Mouse (Mus musculus): ENCODE data around the gene Hnrnpr. TPM values are rescaled to one million over a fixed set of nuclear protein-coding genes. Genes with fewer than 3 reads are reported as not detected.

The Hnrnpr gene
- polyA plus RNA-seq, 1 experiment = 30.3 TPM

DNA sequence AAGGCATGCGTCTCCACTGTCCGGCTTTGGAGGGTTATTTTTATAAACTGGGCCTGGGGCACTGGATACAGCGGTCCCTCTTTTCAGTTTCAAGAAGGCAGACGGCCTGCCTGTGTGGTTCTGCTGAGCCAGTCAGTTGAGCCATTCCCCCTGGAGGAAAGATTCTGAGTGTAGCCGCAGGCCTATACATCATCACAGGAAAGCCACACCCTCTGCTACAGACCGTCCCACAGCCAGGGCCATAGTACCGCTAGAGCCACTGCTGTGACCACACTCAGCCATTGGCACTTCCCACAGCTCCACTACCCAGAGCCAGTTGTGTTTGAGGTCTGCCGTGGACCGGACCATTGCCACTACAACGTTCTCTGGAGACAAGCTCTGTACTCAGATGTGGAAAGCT, 91.1 kb downstream of the Hnrnpr start:
- no peak overlapping the region for H3K4me3 ChIP-seq (ENCODE audit: control insufficient read depth, low read depth, low read length)

DNA sequence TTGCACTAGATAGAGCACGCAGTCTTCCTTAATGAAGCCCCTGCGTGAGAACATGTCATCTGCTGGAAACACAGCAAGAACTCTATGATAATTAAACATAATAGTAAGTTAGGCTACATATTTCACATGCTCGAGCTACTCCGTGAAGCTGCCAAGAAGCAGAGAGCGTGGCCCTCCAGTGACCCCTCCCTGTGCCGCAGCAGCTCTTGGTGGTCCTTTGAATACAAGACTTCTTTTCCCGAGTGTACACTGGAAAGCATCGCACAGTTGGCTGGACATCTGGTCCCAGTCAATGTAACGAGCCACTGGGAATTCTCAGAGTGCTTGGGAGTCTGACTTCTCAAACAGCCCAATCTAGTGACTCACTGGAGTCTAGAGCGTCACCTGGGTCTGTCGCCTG, 97.1 kb downstream of the Hnrnpr start:
- H3K27me3 ChIP-seq (ENCODE audit: control insufficient read depth, insufficient read depth, low read length) = no peaks in the 10 kb centered on the region
- H3K36me3 ChIP-seq (ENCODE audit: control insufficient read depth, insufficient read depth, low read length) = no peaks in the 10 kb centered on the region
- H3K4me1 ChIP-seq (ENCODE audit: control insufficient read depth, insufficient read depth, low read length) = no peaks in the 10 kb centered on the region
- TF ChIP-seq CTCF (IDR thresholded peaks at IDR 0.05; ENCODE audit: control insufficient read depth, insufficient read depth, insufficient replicate concordance, low read depth, low read length) = no peak
- TF ChIP-seq POLR2A (IDR thresholded peaks at IDR 0.05; ENCODE audit: control insufficient read depth, low read depth, low read length) = no peak
- no peak overlapping the region for H3K4me3 ChIP-seq (ENCODE audit: control insufficient read depth, low read depth, low read length)
- H3K27ac ChIP-seq (ENCODE audit: control insufficient read depth, insufficient read depth, low read depth, low read length) = no peak overlapping the region

More for the DNA sequence above, 91.1 kb downstream of the Hnrnpr start:
- Histone ChIP-seq H3K27me3 (ENCODE audit: control insufficient read depth, insufficient read depth, low read length) (no peaks in the 10 kb centered on the region), H3K4me1 (ENCODE audit: control insufficient read depth, insufficient read depth, low read length) (no peaks in the 10 kb centered on the region), H3K36me3 (ENCODE audit: control insufficient read depth, insufficient read depth, low read length) (no peaks in the 10 kb centered on the region), H3K27ac (ENCODE audit: control insufficient read depth, insufficient read depth, low read depth, low read length) (no peak overlapping the region)
- no peak for TF ChIP-seq CTCF (IDR thresholded peaks at IDR 0.05; ENCODE audit: control insufficient read depth, insufficient read depth, insufficient replicate concordance, low read depth, low read length)
- no peak for TF ChIP-seq POLR2A (IDR thresholded peaks at IDR 0.05; ENCODE audit: control insufficient read depth, low read depth, low read length)

Other genes with a start within 250 kb of the Hnrnpr start
- 8.0 and 16.8 TPM in 2 replicates for gene Id3, start 167.4 kb upstream of the Hnrnpr start, polyA plus RNA-seq (2012; rRNA removed)
- gene E2f2, start 138.5 kb upstream of the Hnrnpr start, polyA plus RNA-seq (2012; rRNA removed) = 0.58 and 1.0 TPM in 2 replicates
- gene Asap3, start 104.6 kb upstream of the Hnrnpr start, polyA plus RNA-seq (2012; rRNA removed) = 4.1 and 6.7 TPM in 2 replicates
- gene Tcea3, start 63.2 kb upstream of the Hnrnpr start, polyA plus RNA-seq (2012; rRNA removed) = 0.49 and 0.54 TPM in 2 replicates
- 4.8 and 5.4 TPM in 2 replicates for gene Zfp46, start 26.3 kb upstream of the Hnrnpr start, polyA plus RNA-seq (2012; rRNA removed)
- gene Htr1d, start 112.6 kb downstream of the Hnrnpr start, polyA plus RNA-seq (2012; rRNA removed) = 0.15 and 0.30 TPM in 2 replicates
- gene 6030445D17Rik, start 151.3 kb downstream of the Hnrnpr start, polyA plus RNA-seq (2012; rRNA removed) = not detected in 2 replicates
- 60.4 and 61.1 TPM in 2 replicates for gene Luzp1, start 158.8 kb downstream of the Hnrnpr start, polyA plus RNA-seq (2012; rRNA removed)

Measured in testis, adult 2 months (tissue).